Mouse (Mus musculus): Measurements from ENCODE around the gene Ackr1.

Gene Ackr1

DNA sequence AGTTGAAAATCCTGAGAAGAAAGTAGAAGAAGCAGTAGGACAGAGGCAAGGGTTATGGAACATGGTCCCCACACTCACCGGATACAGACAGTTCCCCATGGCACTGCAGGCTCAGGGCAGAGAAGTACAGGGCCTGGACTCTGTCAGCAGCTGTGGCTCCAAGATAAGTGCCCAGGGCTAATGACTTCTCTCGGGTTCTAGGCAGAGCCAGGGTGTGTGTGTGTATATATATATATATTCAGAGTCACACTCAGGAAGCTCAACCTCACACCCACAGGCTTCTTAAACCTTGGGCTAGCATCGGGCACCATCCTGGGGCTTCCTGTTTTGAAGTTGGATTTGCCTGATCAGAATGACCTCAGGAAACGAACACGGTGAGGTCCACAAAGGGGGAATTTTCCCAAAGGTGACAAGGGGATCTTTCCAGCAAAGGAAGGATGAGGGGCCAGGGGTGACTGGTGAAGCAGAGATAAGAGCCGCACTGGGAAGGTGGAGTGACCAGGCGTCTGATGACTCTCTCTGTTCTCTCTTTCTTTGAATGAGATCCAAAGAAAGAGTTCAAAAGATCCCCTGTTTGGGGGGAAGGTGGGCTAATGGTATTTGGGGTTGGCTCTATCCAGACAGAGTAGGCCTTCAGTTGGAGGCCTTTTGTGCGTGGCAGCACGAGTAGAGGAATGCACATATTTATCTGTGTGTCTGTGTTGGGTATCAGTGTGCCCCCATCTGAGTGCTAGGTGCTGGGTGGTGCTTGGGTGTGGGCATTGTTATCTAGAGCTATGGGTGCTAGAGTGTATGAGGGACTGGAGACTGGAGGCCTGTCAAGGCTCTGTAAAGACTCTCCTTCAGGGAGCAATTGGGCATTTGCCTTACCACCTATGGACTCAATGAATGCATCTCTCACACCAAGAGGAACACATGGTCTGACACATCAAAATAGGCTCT lies at the start of gene Ackr1:
Gene Ackr1, minus strand, starts transcription at position 439 of the 942 bp plus-strand sequence.
- no peak for DNase-seq

DNA sequence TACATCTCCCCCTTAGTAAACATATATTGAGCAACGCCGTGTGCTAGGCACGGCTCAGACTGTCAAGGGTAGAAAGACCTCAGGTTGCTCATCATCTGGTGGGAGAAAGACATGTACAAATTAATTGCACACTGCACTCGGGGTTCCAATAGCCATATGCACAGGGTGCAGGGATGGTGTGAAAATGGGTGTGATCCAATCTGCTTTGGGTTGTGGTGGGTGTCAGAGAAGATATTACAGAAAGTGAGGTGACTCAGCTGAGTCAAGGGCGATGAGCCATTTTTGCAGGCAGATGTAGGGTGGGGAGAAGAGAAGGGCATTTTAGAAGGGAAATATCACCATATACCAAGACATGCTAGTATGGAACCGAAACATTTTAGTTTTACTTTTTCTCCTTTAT lies 47.9 kb upstream of the Ackr1 start:
- no peak for DNase-seq

DNA sequence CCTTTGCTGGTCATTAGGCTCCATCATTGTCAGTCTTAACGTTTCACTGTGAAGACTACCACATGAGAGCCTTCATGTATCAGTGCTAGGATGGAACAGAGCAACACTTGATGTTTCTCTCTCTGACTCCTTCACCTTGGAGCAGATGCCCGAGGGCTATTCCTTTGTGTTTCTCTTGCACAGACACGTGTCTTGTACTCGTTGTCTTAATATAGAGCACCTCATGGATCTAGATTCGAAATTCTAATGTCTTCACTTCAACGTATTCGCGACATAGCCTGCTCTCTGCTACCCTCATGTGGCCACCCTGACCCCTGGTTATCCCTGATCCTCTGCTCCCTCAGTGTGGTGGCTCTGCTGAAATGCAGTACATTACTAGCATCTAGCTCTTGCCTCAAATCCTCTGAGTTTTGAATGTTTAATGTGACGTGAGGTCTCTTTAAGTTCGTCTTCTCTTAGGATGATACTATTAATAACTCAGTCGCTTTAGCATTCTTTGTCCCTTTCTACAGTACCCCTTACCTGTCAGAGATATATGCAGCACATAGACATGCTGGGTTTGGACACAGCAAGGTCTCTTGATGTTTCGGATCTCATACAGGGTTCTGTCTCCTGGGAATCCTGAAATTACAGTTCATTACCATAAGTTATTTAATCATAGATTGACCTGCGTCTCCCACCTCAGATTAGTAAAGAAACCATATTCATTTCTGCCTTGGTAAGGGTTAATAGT lies 44.0 kb upstream of the Ackr1 start:
- DNase-seq = peak; percentile 88

DNA sequence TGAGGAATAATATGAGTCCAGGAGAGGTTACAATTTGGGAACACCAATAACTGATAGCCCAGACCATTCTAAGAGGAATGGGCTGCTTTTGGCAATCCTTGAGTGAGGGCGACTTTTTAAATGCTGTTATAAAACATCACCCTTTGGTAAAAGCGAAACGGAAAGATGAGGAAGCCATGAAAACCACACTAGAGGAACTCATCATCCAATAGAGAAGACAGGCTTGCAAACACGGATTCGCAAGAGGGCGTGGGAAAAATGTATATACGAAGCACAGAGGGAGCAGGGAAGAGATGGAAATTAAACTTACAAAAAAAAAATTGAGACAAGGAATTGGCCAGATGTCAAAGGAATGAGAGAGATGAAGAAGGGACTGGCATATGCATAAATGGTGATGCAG lies 40.5 kb upstream of the Ackr1 start:
- DNase-seq = no peak

DNA sequence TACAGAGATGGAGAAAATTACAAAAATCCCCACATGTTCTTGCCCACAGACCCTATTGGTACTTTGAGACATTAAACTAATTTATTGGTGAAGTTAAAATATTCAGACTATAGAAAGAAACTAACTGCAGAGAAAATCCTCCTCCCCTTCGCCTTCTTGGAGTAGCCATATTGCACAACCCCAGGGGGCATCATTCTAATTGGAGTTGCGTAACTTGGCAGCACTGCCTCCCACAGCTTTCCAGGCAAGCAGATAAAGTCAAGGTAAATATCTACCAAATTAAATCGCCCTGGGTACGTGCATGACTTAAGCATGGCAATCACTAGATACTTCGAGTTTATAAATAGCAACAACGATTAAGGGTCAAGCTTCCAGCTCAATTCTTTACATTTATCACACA lies 38.0 kb upstream of the Ackr1 start:
- peak; percentile 87 for DNase-seq

DNA sequence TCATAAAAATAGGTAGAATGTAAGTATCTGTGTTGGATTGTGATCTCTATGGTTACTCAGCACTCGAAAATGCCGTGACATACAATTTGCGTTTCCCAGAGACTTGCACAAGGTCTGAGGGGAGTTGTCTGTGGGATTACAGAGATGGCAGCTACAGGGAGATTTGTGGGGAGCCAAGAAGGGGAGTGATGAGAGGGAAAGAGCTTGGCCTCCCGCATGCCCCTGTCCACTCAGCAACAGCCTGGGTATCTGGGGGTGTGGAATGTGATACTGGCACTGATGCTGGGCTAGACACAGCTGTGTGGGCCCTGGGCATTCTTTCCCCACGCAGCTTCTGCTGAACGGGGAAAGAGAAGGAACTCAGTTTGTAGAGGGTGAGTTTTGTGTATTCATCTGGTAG lies 36.9 kb upstream of the Ackr1 start:
- DNase-seq = no peak

DNA sequence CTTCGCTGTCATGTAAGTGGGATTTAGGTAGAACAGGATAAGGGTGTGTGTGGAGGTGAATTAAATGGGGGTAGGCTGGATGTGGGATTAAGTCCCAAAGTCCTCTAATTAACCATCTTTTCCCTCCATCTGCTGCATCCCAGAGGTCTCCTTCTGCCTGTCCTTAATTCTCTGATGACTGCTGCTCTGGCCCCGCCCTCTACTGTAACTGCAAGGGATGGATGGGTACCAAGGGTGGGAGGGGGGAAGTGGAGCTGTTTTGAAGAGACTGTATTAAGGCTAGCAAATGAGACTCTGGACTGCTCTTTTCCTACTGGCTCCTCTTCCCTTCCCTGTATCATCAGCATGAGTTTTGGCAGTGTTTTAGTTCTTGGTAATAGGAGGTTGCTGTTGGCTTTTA lies 36.1 kb upstream of the Ackr1 start:
- DNase-seq = peak; percentile 59

DNA sequence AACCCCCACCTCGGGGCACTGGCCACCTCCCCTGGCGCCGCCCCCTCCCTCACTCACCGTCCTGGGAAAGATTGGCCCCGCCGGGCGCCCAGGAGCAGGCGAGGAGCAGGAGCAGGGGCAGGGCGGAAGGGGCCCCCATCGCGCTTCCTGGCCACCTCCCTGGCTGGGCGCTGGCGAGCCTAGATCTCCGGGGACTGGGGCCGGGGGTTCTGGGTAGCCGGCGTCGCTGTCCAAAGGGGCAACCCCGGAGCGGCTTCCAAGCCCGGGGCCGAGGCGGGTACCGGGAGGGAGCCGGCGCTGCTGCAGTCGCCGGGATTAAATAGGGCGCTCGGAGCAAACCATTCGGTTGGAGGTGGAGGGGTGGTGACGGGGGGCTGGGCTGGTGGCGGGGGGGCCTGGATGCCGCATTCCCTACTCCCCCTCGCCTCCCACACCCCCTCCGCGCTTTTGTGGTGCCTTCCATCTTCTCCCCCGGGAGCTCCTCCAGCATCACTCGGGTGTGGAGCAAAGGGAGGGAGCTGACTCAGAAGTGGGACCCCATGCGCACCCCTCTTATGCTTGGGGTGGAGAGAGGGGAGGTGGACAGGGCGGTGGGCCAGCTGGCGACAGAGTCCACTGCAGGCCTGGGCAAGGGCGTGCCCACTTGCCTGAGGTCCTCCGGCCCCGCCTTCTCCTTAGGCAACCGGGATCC lies 34.0 kb upstream of the Ackr1 start, which contains the start of gene Cadm3:
Gene Cadm3, minus strand, starts transcription at position 340 of the 691 bp plus-strand sequence.
- peak; percentile 88 for DNase-seq

DNA sequence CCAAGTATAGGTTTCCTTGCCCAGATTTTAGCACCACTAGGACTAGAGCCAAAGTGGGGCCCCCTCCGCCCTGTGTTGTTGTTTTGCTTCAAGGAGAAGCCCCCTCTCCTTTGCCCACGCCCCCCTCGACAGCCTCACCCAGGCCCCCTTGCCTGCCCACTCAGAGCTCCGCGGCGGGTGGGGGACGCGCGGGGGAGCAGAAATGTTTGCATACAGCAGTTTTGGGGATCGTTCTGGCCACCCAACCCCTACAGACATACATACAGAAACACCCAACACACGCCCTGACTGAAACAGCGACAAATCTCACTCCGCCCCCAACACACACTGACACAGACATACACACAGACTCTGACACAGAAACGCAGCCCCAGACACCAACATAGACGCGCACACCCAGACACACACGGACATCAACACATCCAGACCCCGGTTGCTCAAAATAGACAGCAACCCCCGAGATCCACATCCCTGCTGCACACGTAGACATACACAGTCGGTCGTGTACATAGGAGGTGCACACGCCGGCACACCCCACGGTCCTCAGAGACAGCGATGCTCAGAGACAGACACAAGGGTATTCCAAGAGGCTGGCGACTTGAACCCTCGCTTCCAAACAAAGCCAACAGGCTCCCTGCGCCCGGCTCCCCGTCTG lies 33.3 kb upstream of the Ackr1 start:
- peak; percentile 58 for DNase-seq

DNA sequence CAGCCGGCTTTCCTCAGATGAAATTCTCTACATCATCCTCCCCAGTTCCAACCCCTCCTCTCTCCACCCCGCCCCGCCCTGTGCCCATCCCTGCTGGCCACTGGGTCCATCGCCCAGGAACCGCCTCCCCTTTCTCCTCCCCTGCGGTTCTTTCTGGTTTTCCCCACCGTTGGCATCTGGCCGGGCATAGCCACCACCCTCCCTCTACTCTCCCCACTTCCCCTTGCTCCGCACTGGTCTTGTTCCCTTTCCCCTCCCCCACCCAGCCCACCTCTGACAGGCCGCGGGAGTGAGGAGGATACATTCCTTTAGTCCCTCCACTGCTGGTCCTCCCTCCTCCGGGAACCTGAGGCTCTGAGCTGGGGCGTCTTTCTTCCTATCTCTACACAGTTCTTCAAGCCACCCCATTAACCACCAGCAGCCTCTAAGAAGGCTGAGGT lies 32.4 kb upstream of the Ackr1 start:
- peak; percentile 84 for DNase-seq

DNA sequence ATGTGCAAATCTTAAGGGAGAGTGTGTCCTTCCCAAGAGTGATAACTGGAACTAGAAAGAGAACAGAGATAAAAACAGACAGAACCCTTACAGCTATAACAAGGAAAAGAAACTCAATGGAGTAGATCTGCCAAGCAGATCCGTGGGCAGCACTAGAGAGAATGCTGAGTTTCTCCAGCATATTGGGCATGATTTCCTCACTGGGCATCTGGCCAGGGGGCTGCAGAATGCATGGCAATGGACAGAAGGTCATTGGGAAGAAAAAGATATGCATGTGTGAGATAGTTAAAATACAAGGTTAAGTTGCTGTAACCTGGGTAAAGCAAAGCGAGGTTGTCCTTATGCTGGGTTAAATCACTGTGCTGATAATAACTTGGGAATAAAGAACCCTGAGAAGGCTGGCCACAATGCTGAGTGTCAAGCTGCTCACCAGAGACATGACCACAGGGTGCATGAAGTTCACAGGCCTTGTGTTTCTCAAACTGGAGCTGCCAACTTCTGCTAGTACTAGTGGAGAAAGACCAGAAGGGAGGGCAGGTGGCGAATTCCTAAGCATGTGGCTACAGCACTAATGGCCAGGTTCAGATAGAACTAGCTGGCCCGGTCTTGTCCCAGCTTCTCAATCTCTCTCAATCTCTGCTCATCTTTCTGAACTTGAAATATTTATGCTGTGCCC lies 30.7 kb upstream of the Ackr1 start:
- peak; percentile 81 for DNase-seq

DNA sequence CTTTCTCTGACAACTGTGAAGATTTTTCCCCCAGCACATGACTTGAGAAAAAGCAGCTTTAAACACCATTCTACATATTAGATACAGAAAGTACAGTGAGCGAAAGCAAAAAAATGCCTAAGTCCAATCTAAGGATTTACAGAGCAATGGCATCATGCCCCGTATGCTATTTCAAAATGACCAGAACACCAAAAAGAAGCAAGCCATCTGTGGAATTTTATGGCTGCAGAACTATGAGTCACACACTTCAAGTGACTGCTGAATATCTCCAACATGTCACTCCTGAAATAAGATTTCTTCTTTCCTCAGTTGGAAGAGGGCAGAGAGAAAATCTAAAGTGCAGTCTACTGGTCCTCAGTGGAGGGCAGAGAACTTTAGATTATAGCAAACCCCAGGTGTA lies 29.9 kb upstream of the Ackr1 start:
- no peak for DNase-seq

DNA sequence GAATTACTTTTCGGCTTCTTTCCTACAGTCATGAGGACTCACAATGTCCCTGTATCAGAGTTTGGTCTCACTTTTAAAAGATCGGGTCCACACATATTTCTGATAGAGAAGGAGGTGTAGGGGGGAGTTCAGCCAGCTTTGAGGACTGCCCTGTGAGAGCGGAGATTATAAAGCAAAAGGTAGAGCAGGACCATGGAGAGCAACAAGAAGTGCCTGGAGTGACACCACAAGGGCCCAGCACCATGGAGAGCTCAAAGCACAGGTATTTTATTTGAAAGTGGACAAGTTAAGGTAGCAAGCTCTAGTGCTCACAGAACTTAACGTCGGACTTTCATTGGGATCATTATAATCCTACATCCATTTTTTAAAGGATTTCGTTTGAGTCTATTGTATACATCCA lies 28.1 kb upstream of the Ackr1 start:
- no peak for DNase-seq

DNA sequence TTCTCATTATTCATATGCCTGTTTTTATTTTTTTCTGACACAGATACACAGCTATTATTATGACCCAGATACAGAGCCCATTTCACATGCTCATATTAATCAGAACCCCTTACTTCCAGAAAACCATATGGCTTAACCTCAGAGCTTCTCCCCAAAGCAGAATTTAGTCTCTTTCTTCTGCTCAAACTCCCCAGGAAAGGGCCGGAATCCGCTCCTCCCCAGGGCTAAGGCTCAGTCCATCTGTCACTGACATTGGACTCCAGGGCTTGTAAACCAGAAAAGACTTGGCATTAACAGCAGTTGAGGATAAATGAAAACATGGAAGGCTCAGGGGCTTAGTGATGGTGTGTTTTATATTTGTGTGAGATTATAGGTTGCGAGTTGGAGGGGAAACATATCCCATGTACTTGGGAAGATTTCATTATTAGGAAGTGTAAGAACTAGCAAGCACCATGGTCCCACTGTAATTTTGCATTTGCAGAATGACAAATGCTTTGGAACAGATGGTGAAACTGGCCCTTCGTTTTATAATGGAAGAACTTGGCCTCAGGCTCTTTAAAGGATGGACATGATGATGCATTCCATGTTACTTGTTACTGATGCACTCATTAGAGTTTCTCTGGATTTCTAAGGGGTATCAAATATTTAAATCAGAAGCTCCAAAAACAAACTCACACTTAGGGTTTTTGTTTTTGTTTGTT lies 26.2 kb upstream of the Ackr1 start:
- peak; percentile 83 for DNase-seq

DNA sequence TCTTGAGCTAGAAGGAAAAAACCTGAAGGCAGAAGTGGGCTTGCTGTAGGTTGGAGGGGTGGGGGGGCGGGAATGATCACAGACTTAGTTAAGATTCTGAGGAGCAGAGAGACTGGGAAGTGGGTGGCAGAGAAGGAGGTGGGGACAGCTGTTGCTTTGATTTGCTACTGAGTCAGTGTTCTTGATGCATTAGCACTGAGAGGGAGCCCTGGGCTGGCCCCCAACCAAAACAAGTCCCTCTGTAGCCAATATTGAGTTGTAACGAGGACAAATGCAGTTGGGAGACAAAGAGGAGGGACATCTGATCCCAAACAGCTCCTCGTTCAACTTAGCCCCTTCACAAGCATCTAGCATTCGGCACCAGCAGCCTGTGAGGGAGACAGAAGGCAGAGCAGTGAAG lies 24.2 kb upstream of the Ackr1 start:
- no peak for DNase-seq

DNA sequence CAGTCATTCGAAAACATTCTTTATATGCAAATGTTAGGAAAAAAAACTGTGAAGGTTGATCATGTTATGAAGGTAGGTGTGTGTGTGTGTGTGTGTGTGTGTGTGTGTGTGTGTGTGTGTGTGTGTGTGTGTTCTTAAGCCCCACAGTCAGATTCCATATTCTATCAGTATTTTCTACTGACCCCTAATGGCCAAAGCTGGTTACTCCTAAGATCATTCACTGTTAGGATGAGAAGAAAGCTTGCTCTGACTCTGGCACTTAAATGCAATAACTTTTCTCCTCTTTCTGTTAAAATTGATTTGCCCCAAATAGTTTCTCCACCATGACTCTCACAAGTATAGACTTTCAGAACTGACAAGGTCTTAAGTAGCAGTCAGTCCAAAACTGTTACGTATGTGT lies 23.1 kb upstream of the Ackr1 start:
- DNase-seq = no peak

DNA sequence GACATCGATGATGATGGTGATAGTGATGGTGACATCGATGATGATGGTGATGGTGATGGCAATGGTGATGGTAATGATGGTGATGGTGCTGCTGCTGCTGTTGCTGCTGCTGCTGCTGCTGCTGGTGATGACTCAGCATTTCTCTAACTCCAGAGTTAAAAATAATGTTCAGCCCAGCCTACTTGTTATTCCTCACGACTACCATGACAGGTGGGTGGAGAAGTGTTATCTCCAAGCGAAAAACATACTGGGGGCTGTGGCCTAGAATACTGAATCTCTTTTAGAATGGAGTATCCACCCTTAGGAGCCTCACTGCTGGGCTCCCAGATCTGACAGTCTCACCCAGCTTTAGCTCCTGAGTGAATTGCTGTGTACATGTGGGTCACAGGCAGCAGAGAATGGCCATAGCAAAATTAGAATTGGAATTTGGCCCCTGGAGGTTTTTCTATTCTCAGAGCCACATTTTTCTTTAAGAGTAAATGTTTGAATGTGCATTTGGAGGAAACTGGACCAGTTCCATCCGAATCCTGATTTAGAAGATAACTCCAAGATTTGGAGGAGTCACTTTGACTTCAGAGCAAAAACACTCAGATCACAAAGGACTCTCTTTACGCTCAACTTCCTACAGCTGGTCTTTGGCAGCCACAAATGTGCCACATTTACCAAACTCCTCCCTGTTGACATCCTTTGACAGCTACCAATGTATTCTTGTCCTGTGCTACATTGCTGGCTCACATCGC lies 21.7 kb upstream of the Ackr1 start:
- no peak for DNase-seq

DNA sequence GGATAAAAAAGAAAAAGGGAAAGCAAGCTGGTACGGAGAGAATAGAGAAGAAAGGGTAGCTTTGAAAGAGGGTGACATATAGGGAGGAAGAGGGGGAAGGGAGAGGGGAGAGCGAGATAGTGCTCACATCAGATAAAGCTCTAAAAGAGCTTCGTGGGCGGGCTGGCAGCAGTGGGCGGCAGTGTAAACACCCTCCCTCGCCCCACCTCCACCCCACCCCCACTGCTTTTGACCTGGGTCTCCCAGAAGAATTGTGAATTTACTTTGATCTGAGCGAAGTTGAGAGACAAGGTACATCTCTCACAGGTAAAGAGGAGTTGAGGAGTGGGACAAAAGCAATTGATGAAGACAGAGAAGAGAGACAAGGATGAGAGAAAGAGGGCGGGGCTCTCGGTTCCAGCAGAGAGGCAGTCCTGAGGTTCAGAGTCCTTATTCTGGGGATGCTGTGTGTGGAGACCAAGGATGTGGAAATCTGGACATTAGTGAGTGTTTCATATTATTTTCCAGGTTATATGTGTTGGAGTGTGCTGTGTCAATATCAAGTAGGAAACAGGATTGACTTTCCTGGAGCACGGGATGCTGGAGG lies 16.9 kb upstream of the Ackr1 start, which contains the start of gene Aim2:
Gene Aim2, plus strand, starts transcription at position 508 of the 586 bp plus-strand sequence.
- no peak for DNase-seq

DNA sequence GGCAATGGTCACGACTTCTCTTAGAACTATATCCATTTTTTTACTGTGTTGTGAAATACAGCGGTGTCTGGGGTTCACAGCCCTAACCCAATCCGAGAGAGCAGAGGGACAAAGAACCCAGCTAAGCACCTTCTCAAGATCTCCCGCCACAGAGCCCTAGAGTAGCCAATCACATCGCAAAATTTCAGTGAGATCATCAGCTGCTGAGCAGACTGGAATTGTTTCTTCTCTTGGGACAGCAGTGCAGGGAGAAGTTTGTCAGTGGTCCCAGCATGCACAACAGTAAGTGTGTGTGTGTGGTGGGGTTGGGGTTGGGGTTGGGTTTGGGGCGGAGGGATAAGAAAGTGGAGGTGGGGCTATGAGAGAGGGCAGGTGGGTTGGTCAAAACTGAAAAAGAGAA lies 16.4 kb upstream of the Ackr1 start:
- DNase-seq = no peak

DNA sequence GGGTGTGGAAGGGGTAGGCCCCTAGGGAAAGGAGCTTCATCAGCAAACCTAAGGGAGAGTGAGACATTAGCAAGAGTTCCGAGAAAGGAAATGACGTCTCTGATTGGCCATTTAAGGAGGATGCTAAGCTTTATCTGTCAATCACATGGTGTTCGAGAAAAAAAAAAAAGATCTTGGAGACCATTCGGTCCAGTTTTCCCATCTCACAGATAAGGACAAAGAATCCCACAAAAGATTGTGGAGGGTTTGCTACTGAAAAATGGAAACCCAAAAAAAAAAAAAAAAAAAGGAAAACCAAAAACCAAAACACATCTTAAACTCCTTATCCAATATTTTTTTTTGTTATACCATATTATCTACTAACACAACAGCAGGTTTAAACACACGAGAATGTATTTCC lies 15.6 kb upstream of the Ackr1 start:
- DNase-seq = no peak

Data from cerebellum, adult 8-10 months (tissue).